ENCODE assay signal across 8 mouse cellular contexts in genomic region chr12:30372933-30373501, GRCm38 (mm10). TPM values are rescaled to one million over a fixed set of nuclear protein-coding genes. Genes with fewer than 3 reads are reported as not detected.
DNase-seq lines count a peak whose midpoint lies in the region.

Gene Sntg2, minus strand, starts transcription at chr12:30373375.

- DNase-seq in adrenal gland, adult 8-10 months: peak; percentile 70
- peak; percentile 91 for DNase-seq in embryo, embryonic 11 days
- peak; percentile 78 for DNase-seq in gastrocnemius, postnatal 25 days
- DNase-seq in hindlimb bud, embryonic 11.5 days (ENCODE audit: extremely low spot score, low read depth, low spot score): peak; percentile 18
- DNase-seq in left cerebral cortex, adult 11 months (ENCODE audit: low spot score): peak; percentile 57
- DNase-seq in lung, postnatal 14 days: peak; percentile 86
- DNase-seq in right cerebral cortex, adult 2 months (ENCODE audit: low spot score in 2 of 2): peak; percentile 68 to 71
- peak; percentile 83 for DNase-seq in urinary bladder, postnatal 14 days (ENCODE audit: low spot score)

RNA-seq across cellular contexts. Expression of gene Sntg2, which starts in this region (rescaled TPM):
- under 1 TPM; 0.35 to 0.56 (median 0.47) TPM for total RNA-seq in adrenal gland, adult 8-10 months (2022)
- total RNA-seq in gastrocnemius, postnatal 25 days (2021): under 1 TPM; 0.38 to 0.64 TPM

Comparison
In these comparisons a context has a peak if more than half of its experiments do, and no peak if none do; other contexts are left out.
1. Peak in every context shown above with its lines: DNase-seq.
2. Peak in DNase-seq in adrenal gland, adult 8-10 months; RNA of the gene not detected or under 1 TPM.
3. Peak in DNase-seq in gastrocnemius, postnatal 25 days; RNA of the gene not detected or under 1 TPM.
4. DNase-seq: peak in every context shown above with its lines; median percentile 91 in embryo, embryonic 11 days; 86 in lung, postnatal 14 days; 83 in urinary bladder, postnatal 14 days; 78 in gastrocnemius, postnatal 25 days; 70 in adrenal gland, adult 8-10 months; 70 in right cerebral cortex, adult 2 months; 57 in left cerebral cortex, adult 11 months; 18 in hindlimb bud, embryonic 11.5 days.